Mouse (Mus musculus): ENCODE measurements around the gene Opcml.

DNA sequence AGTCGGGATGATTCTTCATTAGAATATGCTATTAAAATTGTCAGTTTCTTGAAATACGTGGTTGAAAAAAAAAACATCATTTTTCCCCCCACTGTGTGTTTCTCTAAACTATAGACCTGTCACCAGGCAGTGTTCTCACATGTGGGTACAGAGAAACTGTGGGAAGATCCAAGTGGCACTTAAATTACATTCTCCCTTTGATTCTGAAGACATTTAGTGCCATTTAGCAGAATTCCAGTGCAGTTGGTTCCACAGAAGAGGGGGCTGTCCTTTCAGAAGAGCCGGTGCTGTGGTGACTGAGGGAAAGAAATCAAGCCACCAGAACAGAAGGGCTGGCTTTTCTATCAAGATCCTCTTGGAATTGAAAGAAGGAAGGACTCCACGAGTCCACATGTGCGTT, 181.7 kb downstream of the Opcml start:
- TF ChIP-seq CTCF (IDR thresholded peaks at IDR 0.05; ENCODE audit: low read depth, low read length) (no peak), POLR2A (IDR thresholded peaks at IDR 0.05; ENCODE audit: borderline replicate concordance, low read depth, low read length) (no peak)

Measured in bone marrow macrophage, adult 2 months (primary cell).